Mouse (Mus musculus) forebrain, embryonic 11.5 days (tissue): ENCODE results near the gene Ube2v1. TPM values are rescaled to one million over a fixed set of nuclear protein-coding genes. Genes with fewer than 3 reads are reported as not detected.

Experiments
- ATAC-seq: fragments of 200-750 bp; cut with Nextera tagmentation; replicated peaks from 2 replicates; pipeline ENCODE4 v1.8.0; 2017; ENCODE audit warnings: moderate TSS enrichment; ENCODE audit not compliant: low FRiP score
- DNase-seq: peaks from one replicate; pipeline ENCODE4 v3.0.0-alpha.2; 2017; ENCODE audit warnings: low spot score
- H3K27ac ChIP-seq: fragments of 300-500 bp; sonication (generic); 2 replicates; pipeline ENCODE4 v1.5.1; 2014; ENCODE audit warnings: low read depth, low read length
- H3K27me3 ChIP-seq: fragments of 300-500 bp; sonication (generic); 2 replicates; pipeline ENCODE4 v1.6.1; 2014; ENCODE audit warnings: mild to moderate bottlenecking, low read length, mixed read lengths; ENCODE audit not compliant: control insufficient read depth, insufficient read depth
- H3K36me3 ChIP-seq: fragments of 300-500 bp; sonication (generic); 2 replicates; pipeline ENCODE4 v1.6.1; 2014; ENCODE audit warnings: mild to moderate bottlenecking, low read length, moderate library complexity, mixed read lengths; ENCODE audit not compliant: control insufficient read depth, insufficient read depth
- H3K4me1 ChIP-seq: fragments of 300-500 bp; sonication (generic); replicated peaks from 2 replicates; pipeline ENCODE4 v1.6.1; 2014; ENCODE audit warnings: low read length, mixed read lengths; ENCODE audit not compliant: control insufficient read depth, insufficient read depth
- H3K4me2 ChIP-seq: fragments of 300-500 bp; sonication (generic); 2 replicates; pipeline ENCODE4 v1.6.1; 2014; ENCODE audit warnings: low read depth, mild to moderate bottlenecking, low read length, moderate library complexity, mixed read lengths; ENCODE audit not compliant: severe bottlenecking
- H3K4me3 ChIP-seq: fragments of 300-500 bp; sonication (generic); 2 replicates; pipeline ENCODE4 v1.5.1; 2014; ENCODE audit warnings: low read depth, low read length
- H3K9ac ChIP-seq: fragments of 300-500 bp; sonication (generic); 2 replicates; pipeline ENCODE4 v1.6.1; 2014; ENCODE audit warnings: low read length
- H3K9me3 ChIP-seq: fragments of 300-500 bp; sonication (generic); 2 replicates; pipeline ENCODE4 v1.6.1; 2016; ENCODE audit warnings: low read length, mixed read lengths; ENCODE audit not compliant: control insufficient read depth
- WGBS: fragments of 180-500 bp; shearing (Covaris S2); extraction: QIAGEN DNeasy Blood & Tissue Kit; methylation state at CpG from one replicate; pipeline ENCODE4 v1.1.7; 2014; 5-methylcytosine and 5-hydroxymethylcytosine counted together
- polyA plus RNA-seq: library from polyadenylated mRNA; unstranded; fragments of >200 nt; fragmentation: Nextera tagmentation; extraction: Ambion mirVana; gene quantifications from 2 replicates; pipeline ENCODE4 v1.2.1, GENCODE M21; 2014

Ube2v1 gene
- polyA plus RNA-seq, 1 experiment from 2014 or later: 333 TPM

- Histone ChIP-seq H3K27me3 (peaks cover 3% of the 10 kb centered on the region; the same call in 1 of the 2 replicates), H3K36me3 (no peaks in the 10 kb centered on the region; the same call in 1 of the 2 replicates), H3K27ac (no peak overlapping the region), H3K4me2 (no peak overlapping the region), H3K9ac (no peak overlapping the region), H3K9me3 (no peaks in the 10 kb centered on the region), H3K4me1 (peaks cover 10% of the 10 kb centered on the region; the same call in 1 of the 2 replicates), H3K4me3 (no peak overlapping the region)
- ATAC-seq (no peak), DNase-seq (no peak)
- 89% methylated on average over 11 of the region's 11 CpGs for WGBS
Observed at GRCm38 (mm10) chr2:167658712-167659111, 26.8 kb upstream of the Ube2v1 start.

GRCm38 (mm10) chr2:167657973-167658372 is 26.1 kb upstream of the Ube2v1 start:
- Histone ChIP-seq H3K9me3 (no peaks in the 10 kb centered on the region), H3K36me3 (no peaks in the 10 kb centered on the region; the same call in 1 of the 2 replicates), H3K4me1 (peaks cover 10% of the 10 kb centered on the region; the same call in 1 of the 2 replicates), H3K27ac (no peak overlapping the region), H3K9ac (no peak overlapping the region), H3K4me3 (no peak overlapping the region), H3K4me2 (no peak overlapping the region), H3K27me3 (peaks cover 3% of the 10 kb centered on the region; the same call in 1 of the 2 replicates)
- no peak for DNase-seq
- WGBS: 92% methylated on average over 4 of the region's 4 CpGs
- no peak for ATAC-seq

GRCm38 (mm10) chr2:167656629-167657478 is 25.0 kb upstream of the Ube2v1 start:
- ATAC-seq (no peak), DNase-seq (no peak)
- Histone ChIP-seq H3K27me3 (no peaks in the 10 kb centered on the region), H3K9me3 (no peaks in the 10 kb centered on the region), H3K9ac (no peak overlapping the region), H3K27ac (no peak overlapping the region), H3K4me2 (no peak overlapping the region), H3K4me1 (peaks cover 9% of the 10 kb centered on the region; the same call in 1 of the 2 replicates), H3K4me3 (no peak overlapping the region), H3K36me3 (no peaks in the 10 kb centered on the region; the same call in 1 of the 2 replicates)
- 89% methylated on average over 16 of the region's 16 CpGs for WGBS

GRCm38 (mm10) chr2:167654911-167655600 is 23.2 kb upstream of the Ube2v1 start:
- H3K4me3 ChIP-seq: no peak overlapping the region
- 89% methylated on average over 10 of the region's 10 CpGs for WGBS
- H3K4me1 ChIP-seq: peaks cover 2% of the 10 kb centered on the region; the same call in 1 of the 2 replicates
- no peak for DNase-seq
- no peak overlapping the region for H3K27ac ChIP-seq
- H3K9me3 ChIP-seq: no peaks in the 10 kb centered on the region
- H3K27me3 ChIP-seq: no peaks in the 10 kb centered on the region
- ATAC-seq: no peak
- no peaks in the 10 kb centered on the region; the same call in 1 of the 2 replicates for H3K36me3 ChIP-seq
- H3K9ac ChIP-seq: no peak overlapping the region
- H3K4me2 ChIP-seq: no peak overlapping the region

- no peak for DNase-seq
- Histone ChIP-seq H3K4me2 (no peak overlapping the region), H3K9me3 (no peaks in the 10 kb centered on the region), H3K4me1 (no peaks in the 10 kb centered on the region), H3K27ac (no peak overlapping the region), H3K4me3 (no peak overlapping the region), H3K36me3 (no peaks in the 10 kb centered on the region; the same call in 1 of the 2 replicates), H3K9ac (no peak overlapping the region), H3K27me3 (no peaks in the 10 kb centered on the region)
- no peak for ATAC-seq
- 91% methylated on average over 7 of the region's 7 CpGs for WGBS
Observed at GRCm38 (mm10) chr2:167652694-167653093, 20.8 kb upstream of the Ube2v1 start.

GRCm38 (mm10) chr2:167651622-167652021 is 19.7 kb upstream of the Ube2v1 start:
- Histone ChIP-seq H3K36me3 (no peaks in the 10 kb centered on the region; the same call in 1 of the 2 replicates), H3K4me1 (no peaks in the 10 kb centered on the region), H3K4me2 (no peak overlapping the region), H3K9me3 (no peaks in the 10 kb centered on the region), H3K27ac (no peak overlapping the region), H3K27me3 (no peaks in the 10 kb centered on the region), H3K9ac (no peak overlapping the region), H3K4me3 (no peak overlapping the region)
- 90% methylated on average over 9 of the region's 9 CpGs for WGBS
- ATAC-seq (no peak), DNase-seq (no peak)

- no peaks in the 10 kb centered on the region for H3K9me3 ChIP-seq
- H3K36me3 ChIP-seq: peaks cover 1% of the 10 kb centered on the region; the same call in 1 of the 2 replicates
- no peak for ATAC-seq
Observed at GRCm38 (mm10) chr2:167649290-167650032, 17.6 kb upstream of the Ube2v1 start.

GRCm38 (mm10) chr2:167646411-167646810 is 14.5 kb upstream of the Ube2v1 start:
- Histone ChIP-seq H3K36me3 (0 out of 2 replicates have a peak, but pooled peaks cover 2% of the 10 kb centered on the region), H3K9ac (no peak overlapping the region), H3K4me1 (no peaks in the 10 kb centered on the region), H3K4me3 (no peak overlapping the region), H3K4me2 (no peak overlapping the region), H3K27ac (no peak overlapping the region), H3K27me3 (no peaks in the 10 kb centered on the region), H3K9me3 (no peaks in the 10 kb centered on the region)
- DNase-seq: no peak
- 85% methylated on average over 4 of the region's 4 CpGs for WGBS
- ATAC-seq: no peak

More at GRCm38 (mm10) chr2:167649290-167650032, 17.6 kb upstream of the Ube2v1 start:
- Histone ChIP-seq H3K27me3 (no peaks in the 10 kb centered on the region), H3K9ac (no peak overlapping the region), H3K4me1 (no peaks in the 10 kb centered on the region), H3K4me3 (no peak overlapping the region), H3K4me2 (no peak overlapping the region), H3K27ac (no peak overlapping the region)
- 92% methylated on average over 12 of the region's 12 CpGs for WGBS
- DNase-seq: no peak
